Mouse (Mus musculus) c-Kit-positive CD71-negative TER-119-negative erythroid progenitor cells, embryonic 14.5 days (primary cell): ENCODE results near the gene Npas2.

Source experiments
- DNase-seq: peaks from one replicate; pipeline ENCODE4 v3.0.0-alpha.2; 2013; ENCODE audit warnings: low read depth

Gene Npas2

GRCm38 (mm10) chr1:39335561-39336196, 142.1 kb downstream of the Npas2 start:
- no peak for DNase-seq

- no peak for DNase-seq
These were observed 143.3 kb downstream of the Npas2 start for GRCm38 (mm10) chr1:39336788-39337187.

GRCm38 (mm10) chr1:39338831-39339230, 145.3 kb downstream of the Npas2 start:
- DNase-seq = no peak

GRCm38 (mm10) chr1:39339455-39339854, 145.9 kb downstream of the Npas2 start:
- no peak for DNase-seq

GRCm38 (mm10) chr1:39340156-39340555, 146.6 kb downstream of the Npas2 start:
- DNase-seq = no peak

GRCm38 (mm10) chr1:39340647-39341046, 147.1 kb downstream of the Npas2 start:
- DNase-seq = peak; percentile 28

- no peak for DNase-seq
These were observed 148.3 kb downstream of the Npas2 start for GRCm38 (mm10) chr1:39341807-39342206.

GRCm38 (mm10) chr1:39343242-39343641, 149.7 kb downstream of the Npas2 start:
- DNase-seq = no peak

- no peak for DNase-seq
These were observed 151.6 kb downstream of the Npas2 start for GRCm38 (mm10) chr1:39344981-39345600.

- DNase-seq = no peak
These were observed 155.5 kb downstream of the Npas2 start for GRCm38 (mm10) chr1:39349001-39349400.

GRCm38 (mm10) chr1:39349427-39349826, 155.9 kb downstream of the Npas2 start:
- no peak for DNase-seq

- no peak for DNase-seq
These were observed 168.4 kb downstream of the Npas2 start for GRCm38 (mm10) chr1:39361754-39362514.

GRCm38 (mm10) chr1:39362515-39362893, 169.0 kb downstream of the Npas2 start:
- no peak for DNase-seq

- DNase-seq = no peak
These were observed 172.0 kb downstream of the Npas2 start for GRCm38 (mm10) chr1:39365562-39365961.

- DNase-seq = no peak
These were observed 173.5 kb downstream of the Npas2 start for GRCm38 (mm10) chr1:39367045-39367444.

- DNase-seq = peak; percentile 81
These were observed 174.2 kb downstream of the Npas2 start, which contains the start of gene Rpl31 for GRCm38 (mm10) chr1:39367601-39368266. Gene Rpl31 (plus strand): TSS chr1:39367842.

- DNase-seq = no peak
These were observed 174.8 kb downstream of the Npas2 start for GRCm38 (mm10) chr1:39368267-39368841.

GRCm38 (mm10) chr1:39370431-39370830, 176.9 kb downstream of the Npas2 start:
- DNase-seq = no peak

GRCm38 (mm10) chr1:39372220-39372843, 178.8 kb downstream of the Npas2 start:
- DNase-seq = no peak

- DNase-seq = no peak
These were observed 179.8 kb downstream of the Npas2 start for GRCm38 (mm10) chr1:39373378-39373777.

GRCm38 (mm10) chr1:39374231-39374809, 180.8 kb downstream of the Npas2 start:
- DNase-seq = no peak
